Mouse (Mus musculus) liver, embryonic 16.5 days (tissue): ENCODE measurements around the gene Ier5. TPM values are rescaled to one million over a fixed set of nuclear protein-coding genes. Genes with fewer than 3 reads are reported as not detected.

ENCODE experiments used
- ATAC-seq: fragments of 200-750 bp; cut with Nextera tagmentation; 2 replicates; pipeline ENCODE4 v1.8.0; 2017; ENCODE audit warnings: low read depth, mild to moderate bottlenecking, moderate number of reproducible peaks, moderate library complexity
- H3K27ac ChIP-seq: fragments of 300-500 bp; sonication (generic); 2 replicates; pipeline ENCODE4 v1.5.1; 2014; ENCODE audit warnings: mild to moderate bottlenecking, low read length
- H3K27me3 ChIP-seq: fragments of 300-500 bp; sonication (generic); 2 replicates; pipeline ENCODE4 v1.6.1; 2014; ENCODE audit warnings: low read depth, low read length, mixed read lengths; ENCODE audit not compliant: control insufficient read depth, insufficient read depth
- H3K36me3 ChIP-seq: fragments of 300-500 bp; sonication (generic); 2 replicates; pipeline ENCODE4 v1.6.1; 2014; ENCODE audit warnings: mild to moderate bottlenecking; ENCODE audit not compliant: control insufficient read depth, insufficient read depth
- H3K4me1 ChIP-seq: fragments of 300-500 bp; sonication (generic); 2 replicates; pipeline ENCODE4 v1.6.1; 2014; ENCODE audit warnings: low read depth, low read length, mixed read lengths; ENCODE audit not compliant: control insufficient read depth
- H3K4me2 ChIP-seq: fragments of 300-500 bp; sonication (generic); 2 replicates; pipeline ENCODE4 v1.6.1; 2014; ENCODE audit warnings: low read depth, low read length, mixed read lengths
- H3K4me3 ChIP-seq: fragments of 300-500 bp; sonication (generic); 2 replicates; pipeline ENCODE4 v1.5.1; 2014; ENCODE audit warnings: low read depth, mild to moderate bottlenecking, low read length
- H3K9ac ChIP-seq: fragments of 300-500 bp; sonication (generic); 2 replicates; pipeline ENCODE4 v1.6.1; 2014; ENCODE audit warnings: low read depth, low read length
- H3K9me3 ChIP-seq: fragments of 300-500 bp; sonication (generic); replicated peaks from 2 replicates; pipeline ENCODE4 v1.6.1; 2016; ENCODE audit warnings: low read length; ENCODE audit not compliant: control insufficient read depth
- WGBS: fragments of 180-500 bp; shearing (Covaris S2); extraction: QIAGEN DNeasy Blood & Tissue Kit; methylation state at CpG from one replicate; pipeline ENCODE4 v1.1.7; 2014; ENCODE audit not compliant: insufficient replicate concordance; 5-methylcytosine and 5-hydroxymethylcytosine counted together
- polyA plus RNA-seq: library from polyadenylated mRNA; unstranded; fragments of >200 nt; fragmentation: Nextera tagmentation; extraction: Ambion mirVana; gene quantifications from 2 replicates; pipeline ENCODE4 v1.2.1, GENCODE M21; 2015

Ier5 gene
- polyA plus RNA-seq, 1 experiment from 2014 or later, result 1.6 TPM

DNA sequence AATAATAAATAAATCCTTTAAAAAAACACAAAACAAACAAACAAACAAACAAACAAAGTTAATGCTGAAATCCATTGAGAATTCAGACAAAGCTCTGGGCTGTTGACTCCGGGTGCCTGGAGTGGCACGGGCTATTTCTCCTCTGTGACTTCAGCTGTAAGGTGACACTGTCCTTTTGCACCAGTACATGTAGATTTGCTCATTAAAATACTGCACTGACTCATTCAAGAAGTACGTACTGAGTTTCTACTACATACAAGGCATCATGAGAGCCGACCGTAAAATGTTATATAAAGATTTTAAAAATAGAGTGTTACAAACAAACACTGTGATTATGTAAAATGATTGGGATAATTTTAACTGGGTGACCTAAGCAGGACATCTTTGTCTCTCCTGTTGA, 25.0 kb upstream of the Ier5 start:
- 81% methylated on average over 5 of the region's 5 CpGs for WGBS
- no peak for ATAC-seq
- no peak overlapping the region for H3K4me2 ChIP-seq
- no peak overlapping the region for H3K27ac ChIP-seq
- no peak overlapping the region for H3K4me3 ChIP-seq
- no peak overlapping the region for H3K9ac ChIP-seq
- H3K9me3 ChIP-seq, result no peaks in the 10 kb centered on the region
- H3K27me3 ChIP-seq, result no peaks in the 10 kb centered on the region
- no peaks in the 10 kb centered on the region for H3K36me3 ChIP-seq
- no peaks in the 10 kb centered on the region for H3K4me1 ChIP-seq

DNA sequence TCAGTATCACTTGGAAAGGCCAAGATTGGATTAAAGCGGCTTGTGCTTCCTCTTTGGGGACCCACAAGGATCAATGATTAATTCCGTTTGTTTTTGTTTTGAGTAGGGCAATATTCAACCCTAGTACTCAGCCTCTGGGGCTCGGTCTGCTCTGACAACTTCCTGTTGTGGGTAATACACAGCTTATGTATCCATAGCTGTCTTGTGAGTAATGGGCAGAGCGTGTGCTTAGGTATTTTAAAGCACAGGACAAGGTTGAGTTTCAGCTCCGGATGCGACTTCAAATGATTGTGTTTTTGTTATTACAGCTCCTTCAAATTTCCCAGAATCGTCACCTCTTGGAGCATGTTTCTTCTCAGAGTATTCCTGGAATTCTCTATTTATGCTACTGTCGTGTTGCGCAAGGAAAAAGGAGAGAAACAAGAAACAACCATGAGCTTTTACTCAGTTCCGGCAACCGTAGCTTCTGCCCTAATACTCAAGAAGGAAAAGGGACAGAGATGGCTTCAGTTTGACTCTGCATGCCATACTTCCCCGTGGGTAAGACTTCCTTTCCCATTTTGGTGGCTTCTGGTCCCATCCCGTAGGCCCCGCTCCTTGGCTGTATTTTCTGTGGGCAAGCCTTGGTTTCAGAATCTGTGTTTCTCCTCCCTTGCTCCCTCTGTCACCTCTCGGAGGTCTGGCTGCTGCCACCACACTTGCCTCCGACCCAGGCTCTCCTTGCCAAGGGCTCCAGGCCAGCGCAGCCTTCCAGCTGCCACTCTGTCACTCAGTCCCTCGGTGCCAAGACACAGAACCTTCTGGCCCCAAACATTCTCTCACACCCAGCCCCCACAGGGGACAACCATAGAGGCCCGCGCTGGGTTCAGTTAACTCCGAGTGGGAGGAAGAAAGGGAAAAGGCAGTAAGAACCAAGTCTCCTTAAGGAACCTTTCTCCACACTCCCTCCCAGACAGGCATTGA, 22.8 kb upstream of the Ier5 start:
- H3K9ac ChIP-seq, result no peak overlapping the region
- H3K27ac ChIP-seq, result no peak overlapping the region
- WGBS, result 63% methylated on average over 21 of the region's 21 CpGs
- no peaks in the 10 kb centered on the region for H3K9me3 ChIP-seq
- ATAC-seq, result no peak
- H3K4me1 ChIP-seq, result no peaks in the 10 kb centered on the region
- no peaks in the 10 kb centered on the region for H3K27me3 ChIP-seq
- H3K36me3 ChIP-seq, result no peaks in the 10 kb centered on the region
- H3K4me3 ChIP-seq, result no peak overlapping the region
- H3K4me2 ChIP-seq, result no peak overlapping the region

DNA sequence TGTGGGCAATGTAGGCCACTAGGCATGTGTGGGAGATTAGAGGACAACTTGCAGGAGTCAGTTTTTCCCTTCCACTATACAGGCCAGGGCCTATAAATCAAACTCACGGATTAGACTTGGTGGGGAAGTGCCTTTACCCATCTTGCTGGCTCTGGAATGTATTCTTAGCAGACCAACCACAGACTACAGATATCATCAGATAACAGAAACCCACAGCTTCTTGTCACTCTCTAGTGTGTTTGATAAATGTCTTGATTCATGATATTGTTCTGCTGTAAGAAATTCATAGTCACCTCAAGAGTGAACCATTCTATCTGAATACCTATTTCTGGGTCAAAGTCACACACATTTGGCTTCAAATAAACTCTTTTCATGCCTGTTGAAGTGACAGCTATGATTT, 20.3 kb upstream of the Ier5 start:
- no peaks in the 10 kb centered on the region for H3K36me3 ChIP-seq
- WGBS, result 46% methylated on average over 1 of the region's 1 CpGs
- H3K9ac ChIP-seq, result no peak overlapping the region
- H3K4me3 ChIP-seq, result no peak overlapping the region
- no peak for ATAC-seq
- no peak overlapping the region for H3K4me2 ChIP-seq
- no peaks in the 10 kb centered on the region for H3K9me3 ChIP-seq
- no peak overlapping the region for H3K27ac ChIP-seq
- no peaks in the 10 kb centered on the region for H3K27me3 ChIP-seq
- H3K4me1 ChIP-seq, result no peaks in the 10 kb centered on the region

DNA sequence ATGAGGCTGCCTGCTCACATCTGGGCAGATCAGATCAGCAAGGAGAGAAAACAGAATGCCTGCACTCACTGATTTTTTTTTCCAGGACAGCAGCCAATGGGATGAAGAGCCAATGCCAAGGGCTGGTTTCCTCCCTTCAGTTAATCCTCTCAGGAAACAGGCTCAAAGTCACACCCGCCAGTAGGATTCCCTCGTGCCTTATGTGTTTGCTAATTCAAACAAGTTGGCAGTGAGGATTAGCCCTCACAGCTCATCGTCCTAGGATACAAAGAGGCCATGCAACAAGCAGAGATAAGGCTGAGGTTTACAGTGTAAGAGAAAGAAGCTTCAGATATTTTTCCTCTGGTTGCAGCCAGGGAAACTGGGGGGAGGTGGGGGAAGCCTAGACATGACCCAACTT, 14.5 kb upstream of the Ier5 start:
- H3K9ac ChIP-seq, result no peak overlapping the region
- 17% methylated on average over 3 of the region's 3 CpGs for WGBS
- H3K4me3 ChIP-seq, result no peak overlapping the region
- no peak for ATAC-seq
- no peaks in the 10 kb centered on the region; the same call in 1 of the 2 replicates for H3K4me1 ChIP-seq
- no peaks in the 10 kb centered on the region for H3K36me3 ChIP-seq
- no peaks in the 10 kb centered on the region for H3K27me3 ChIP-seq
- no peak overlapping the region for H3K27ac ChIP-seq
- H3K9me3 ChIP-seq, result no peaks in the 10 kb centered on the region
- H3K4me2 ChIP-seq, result no peak overlapping the region

DNA sequence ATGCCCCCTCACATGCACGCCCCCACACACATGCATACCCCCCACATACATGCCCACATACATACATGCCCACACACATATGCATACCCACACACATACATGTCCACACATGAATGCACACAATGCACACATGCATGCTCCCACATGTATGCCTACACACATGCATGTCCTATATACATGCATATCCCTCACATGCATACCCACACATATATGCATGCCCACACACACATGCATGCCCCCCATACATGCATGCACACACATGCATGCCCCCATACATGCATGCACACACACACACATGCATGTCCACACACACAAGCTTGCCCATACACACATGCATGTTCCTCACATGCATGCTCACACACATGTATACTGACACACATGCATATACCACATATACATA, 13.4 kb upstream of the Ier5 start:
- Histone ChIP-seq H3K27ac (no peak overlapping the region), H3K9ac (no peak overlapping the region)
- no peak for ATAC-seq

DNA sequence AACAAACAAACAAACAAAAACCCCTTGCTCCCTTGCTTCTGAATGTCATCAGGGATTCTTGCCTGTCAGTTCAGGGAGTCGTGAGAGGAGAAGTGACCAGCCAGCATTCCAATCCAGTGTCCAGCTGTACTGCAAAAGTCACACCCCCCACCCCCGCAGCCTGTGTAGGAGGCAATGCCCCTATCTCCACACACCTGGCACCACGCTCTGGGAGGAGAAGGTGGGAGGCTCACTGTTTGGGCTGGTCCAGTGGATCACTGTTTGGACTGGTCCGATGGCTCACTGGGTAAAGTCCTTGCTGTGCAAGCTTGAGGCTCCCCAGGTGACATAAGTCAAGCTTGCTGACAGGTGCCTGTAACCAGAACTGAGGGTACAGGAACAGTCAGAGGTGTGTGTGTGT, 12.7 kb upstream of the Ier5 start:
- Histone ChIP-seq H3K4me1 (no peaks in the 10 kb centered on the region; the same call in 1 of the 2 replicates), H3K4me3 (no peak overlapping the region), H3K27me3 (no peaks in the 10 kb centered on the region), H3K9ac (no peak overlapping the region), H3K9me3 (no peaks in the 10 kb centered on the region), H3K27ac (no peak overlapping the region), H3K4me2 (no peak overlapping the region), H3K36me3 (no peaks in the 10 kb centered on the region)
- ATAC-seq, result no peak
- 42% methylated on average over 4 of the region's 4 CpGs for WGBS

More for the DNA sequence above, 13.4 kb upstream of the Ier5 start:
- no peaks in the 10 kb centered on the region for H3K27me3 ChIP-seq
- H3K4me3 ChIP-seq, result no peak overlapping the region
- 48% methylated on average over 1 of the region's 1 CpGs for WGBS
- no peaks in the 10 kb centered on the region for H3K9me3 ChIP-seq
- H3K36me3 ChIP-seq, result no peaks in the 10 kb centered on the region
- no peak overlapping the region for H3K4me2 ChIP-seq
- no peaks in the 10 kb centered on the region; the same call in 1 of the 2 replicates for H3K4me1 ChIP-seq

DNA sequence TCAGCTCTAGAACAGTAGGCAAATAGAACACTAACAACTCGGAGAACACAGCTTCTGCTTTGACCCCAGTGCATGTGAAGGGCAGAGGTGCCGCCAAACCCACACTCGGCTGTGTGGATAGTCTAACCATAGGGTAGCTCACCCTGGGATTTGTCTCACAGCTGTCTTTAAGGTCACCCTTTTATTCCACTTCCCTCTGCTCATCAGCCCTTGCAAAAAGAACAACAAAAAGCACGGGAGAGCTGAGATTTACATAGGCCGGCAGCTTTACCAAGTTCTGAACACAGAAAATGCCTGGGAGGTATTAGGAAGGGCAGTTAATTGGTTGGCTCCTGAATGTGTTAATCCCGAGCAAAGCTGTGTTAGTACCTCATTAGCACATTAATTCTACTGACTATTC, 12.1 kb upstream of the Ier5 start:
- H3K27ac ChIP-seq, result no peak overlapping the region
- H3K36me3 ChIP-seq, result no peaks in the 10 kb centered on the region
- no peak overlapping the region for H3K4me2 ChIP-seq
- H3K9me3 ChIP-seq, result no peaks in the 10 kb centered on the region
- no peak overlapping the region for H3K9ac ChIP-seq
- H3K4me1 ChIP-seq, result no peaks in the 10 kb centered on the region; the same call in 1 of the 2 replicates
- no peak overlapping the region for H3K4me3 ChIP-seq
- ATAC-seq, result no peak
- no peaks in the 10 kb centered on the region for H3K27me3 ChIP-seq
- 52% methylated on average over 6 of the region's 6 CpGs for WGBS

DNA sequence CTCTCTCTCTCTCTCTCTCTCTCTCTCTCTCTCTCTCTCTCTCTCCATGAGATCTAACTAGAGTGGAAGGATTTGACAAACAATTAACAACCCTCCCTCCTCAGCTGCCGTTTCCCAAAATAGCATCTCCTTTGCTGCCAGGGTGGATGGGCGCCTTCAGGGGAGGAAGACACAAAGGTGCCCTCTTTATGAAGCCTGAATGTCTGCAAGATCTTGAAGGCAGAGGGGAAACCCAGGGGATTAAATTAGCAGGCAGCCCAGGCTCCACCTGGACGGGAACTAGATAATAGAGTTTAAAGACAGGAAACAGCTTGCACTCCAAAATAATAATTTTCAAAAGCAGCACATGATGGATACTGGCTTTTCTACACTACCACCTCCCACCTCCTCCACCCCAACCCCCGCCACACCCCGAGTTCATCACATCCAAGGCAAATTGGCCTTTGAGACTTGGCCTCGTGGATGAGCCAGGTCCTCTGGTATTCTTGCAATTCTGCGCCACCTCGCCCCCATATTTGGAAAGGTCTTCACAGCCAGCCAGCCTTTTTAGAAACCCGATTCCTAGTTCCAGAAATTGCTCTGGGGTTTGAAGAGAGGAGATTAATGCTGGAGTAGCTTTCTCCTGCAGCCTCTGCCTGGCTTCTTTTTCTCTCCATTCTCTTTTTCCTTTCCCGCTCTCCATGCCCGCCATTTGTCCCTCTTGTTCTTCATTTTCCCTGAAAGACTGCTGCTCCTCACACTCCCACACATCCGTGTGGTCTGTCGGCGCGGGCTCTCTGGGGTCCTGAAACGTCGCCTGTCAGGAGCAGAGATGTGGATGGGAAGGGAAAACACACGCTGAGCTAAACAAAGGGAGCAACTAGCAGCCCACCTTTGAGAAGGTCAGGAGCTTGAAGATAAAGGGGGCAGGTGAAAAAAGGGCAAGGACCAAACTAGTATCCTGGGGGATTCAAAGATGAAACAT, 10.2 kb upstream of the Ier5 start:
- Histone ChIP-seq H3K9ac (no peak overlapping the region), H3K4me1 (no peaks in the 10 kb centered on the region; the same call in 1 of the 2 replicates), H3K9me3 (no peaks in the 10 kb centered on the region), H3K27me3 (no peaks in the 10 kb centered on the region), H3K36me3 (no peaks in the 10 kb centered on the region), H3K4me2 (no peak overlapping the region), H3K27ac (no peak overlapping the region), H3K4me3 (no peak overlapping the region)
- 42% methylated on average over 18 of the region's 18 CpGs for WGBS
- ATAC-seq, result no peak
